ENCODE assay signal across 8 mouse cellular contexts in the genomic region with DNA sequence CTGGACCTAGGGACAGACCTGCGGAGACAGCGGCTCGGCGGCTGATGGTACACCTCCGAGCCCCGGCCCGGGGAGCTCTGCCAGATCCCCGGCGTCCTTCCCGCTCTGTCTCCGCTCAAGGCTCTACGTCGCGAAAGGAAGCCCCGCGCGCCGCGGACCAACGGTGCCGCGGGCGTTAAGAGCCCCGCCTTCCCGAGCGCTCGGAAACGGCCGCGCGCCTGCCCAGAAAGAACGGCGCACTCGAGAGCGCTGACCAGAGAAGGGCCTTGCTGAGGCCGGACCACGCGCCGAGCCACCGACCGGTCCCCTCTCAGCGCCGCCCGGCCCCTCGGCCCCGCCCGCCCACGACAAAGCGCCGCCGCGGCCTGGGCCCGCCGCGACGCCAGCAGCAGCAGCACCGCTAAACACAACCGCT. TPM values are rescaled to one million over a fixed set of nuclear protein-coding genes. Genes with fewer than 3 reads are reported as not detected.
A peak's percentile ranks its signal among the peaks of the same experiment; 100 is the strongest.
DNase-seq lines count a peak whose midpoint lies in the region; ATAC-seq and TF ChIP-seq lines count a peak whose summit lies in the region.

No protein-coding gene starts in this region.

- peaks cover 8% of the 10 kb centered on the region; the same call in 1 of the 2 replicates for H3K4me1 ChIP-seq in testis, adult 2 months (ENCODE audit: control insufficient read depth, insufficient read depth, low read length)
- peaks cover 40% of the 10 kb centered on the region for H3K4me1 ChIP-seq in liver, embryonic 15.5 days (replicated peaks)
- H3K4me1 ChIP-seq in small intestine, adult 2 months (ENCODE audit: control insufficient read depth, insufficient read depth, insufficient read length, low read length): peaks cover 6% of the 10 kb centered on the region; the same call in 1 of the 2 replicates

- peak overlapping the region; percentile 93 for H3K27ac ChIP-seq in testis, adult 2 months (ENCODE audit: control insufficient read depth, insufficient read depth, low read depth, low read length)
- H3K27ac ChIP-seq in liver, embryonic 15.5 days (replicated peaks): peak overlapping the region; percentile 98
- H3K27ac ChIP-seq in small intestine, adult 2 months (ENCODE audit: insufficient read depth, low read depth, low read length): peak overlapping the region; percentile 69

- WGBS in liver, embryonic 15.5 days (ENCODE audit: insufficient replicate concordance): under 1% methylated on average over 58 of the region's 58 CpGs
- under 1% methylated on average over 39 of the region's 58 CpGs for WGBS in small intestine, adult 2 months

- TF ChIP-seq CTCF in testis, adult 2 months (IDR thresholded peaks at IDR 0.05; ENCODE audit: control insufficient read depth, insufficient read depth, insufficient replicate concordance, low read depth, low read length): no peak
- TF ChIP-seq CTCF in small intestine, adult 2 months (IDR thresholded peaks at IDR 0.05; ENCODE audit: extremely low read depth, insufficient read length, insufficient replicate concordance, low read depth, low read length): no peak

- no peak for DNase-seq in frontal cortex, postnatal 14 days (ENCODE audit: low spot score in 2 of 2)
- no peak for DNase-seq in testis, postnatal 14 days (ENCODE audit: low spot score)
- no peak for DNase-seq in left cerebral cortex, postnatal 4 days

- peak overlapping the region; percentile 72 for H3K4me2 ChIP-seq in liver, embryonic 15.5 days

- intact Hi-C loops in left cerebral cortex, postnatal 4 days (cut with DNase I): no loop called here

- no peaks in the 10 kb centered on the region for H3K9me3 ChIP-seq in liver, embryonic 15.5 days (replicated peaks)

- peak; percentile 4; the same call in 1 of the 2 replicates for ATAC-seq in frontal cortex, adult (ENCODE audit: low TSS enrichment)
- peak; percentile 25 for ATAC-seq in granulocyte monocyte progenitor cell, adult 5-6 weeks (replicated peaks; ENCODE audit: poor library complexity, severe bottlenecking)
- ATAC-seq in liver, embryonic 15.5 days (ENCODE audit: insufficient read depth): peak; percentile 46

- peak overlapping the region; percentile 90 for H3K4me3 ChIP-seq in testis, adult 2 months (ENCODE audit: control insufficient read depth, low read depth, low read length)
- H3K4me3 ChIP-seq in liver, embryonic 15.5 days (replicated peaks): peak overlapping the region; percentile 95
- H3K4me3 ChIP-seq in small intestine, adult 2 months (ENCODE audit: low read depth, low read length): peak overlapping the region; percentile 69

- no peaks in the 10 kb centered on the region for H3K27me3 ChIP-seq in testis, adult 2 months (ENCODE audit: control insufficient read depth, insufficient read depth, low read length)
- H3K27me3 ChIP-seq in liver, embryonic 15.5 days: no peaks in the 10 kb centered on the region
- no peaks in the 10 kb centered on the region for H3K27me3 ChIP-seq in small intestine, adult 2 months (ENCODE audit: control insufficient read depth, insufficient read depth, low read length)

- no peak for TF ChIP-seq POLR2A in testis, adult 2 months (IDR thresholded peaks at IDR 0.05; ENCODE audit: control insufficient read depth, low read depth, low read length)
- TF ChIP-seq POLR2A in small intestine, adult 2 months (IDR thresholded peaks at IDR 0.05; ENCODE audit: low read depth, low read length): no peak

- H3K36me3 ChIP-seq in testis, adult 2 months (ENCODE audit: control insufficient read depth, insufficient read depth, low read length): no peaks in the 10 kb centered on the region; the same call in 1 of the 2 replicates
- H3K36me3 ChIP-seq in liver, embryonic 15.5 days (replicated peaks): peaks cover 38% of the 10 kb centered on the region
- peaks cover 13% of the 10 kb centered on the region; the same call in 1 of the 2 replicates for H3K36me3 ChIP-seq in small intestine, adult 2 months (ENCODE audit: control insufficient read depth, insufficient read depth, low read length)

- peak overlapping the region; percentile 94 for H3K9ac ChIP-seq in liver, embryonic 15.5 days

RNA-seq across cellular contexts. Expression of gene Ep400, which starts 0.5 kb away (rescaled TPM):
- 196 and 227 TPM in 2 replicates for polyA plus RNA-seq in testis, adult 2 months (2012; rRNA removed)
- 127 and 160 TPM in 2 replicates for total RNA-seq in granulocyte monocyte progenitor cell, adult 5-6 weeks (2014; fragmentation: Nextera tagmentation)
- 35.5 and 68.1 TPM in 2 replicates for total RNA-seq in granulocyte monocyte progenitor cell, adult 5-6 weeks (2017)
- polyA plus RNA-seq in liver, embryonic 15.5 days (2015; fragmentation: Nextera tagmentation; extraction: Ambion mirVana): 20.0 and 21.3 TPM in 2 replicates
- polyA plus RNA-seq in small intestine, adult 2 months (2012; rRNA removed): 21.8 and 45.0 TPM in 2 replicates
- total RNA-seq in left cerebral cortex, postnatal 4 days (2021): 100 to 1,000 TPM; 121 to 122 TPM

RNA-seq across cellular contexts. Expression of gene Pus1, which starts 10.4 kb away (rescaled TPM):
- 5.2 and 5.6 TPM in 2 replicates for polyA plus RNA-seq in testis, adult 2 months (2012; rRNA removed)
- 41.6 and 45.0 TPM in 2 replicates for total RNA-seq in granulocyte monocyte progenitor cell, adult 5-6 weeks (2014; fragmentation: Nextera tagmentation)
- total RNA-seq in granulocyte monocyte progenitor cell, adult 5-6 weeks (2017): 77.9 and 80.0 TPM in 2 replicates
- 28.9 and 33.2 TPM in 2 replicates for polyA plus RNA-seq in liver, embryonic 15.5 days (2015; fragmentation: Nextera tagmentation; extraction: Ambion mirVana)
- polyA plus RNA-seq in small intestine, adult 2 months (2012; rRNA removed): 12.9 and 22.2 TPM in 2 replicates
- total RNA-seq in left cerebral cortex, postnatal 4 days (2021): 10 to 100 TPM; 18.7 to 20.3 TPM

RNA-seq across cellular contexts. Expression of gene Ulk1, which starts 39.9 kb away (rescaled TPM):
- 15.4 and 16.1 TPM in 2 replicates for polyA plus RNA-seq in testis, adult 2 months (2012; rRNA removed)
- total RNA-seq in granulocyte monocyte progenitor cell, adult 5-6 weeks (2014; fragmentation: Nextera tagmentation): 17.2 and 27.2 TPM in 2 replicates
- total RNA-seq in granulocyte monocyte progenitor cell, adult 5-6 weeks (2017): 1.4 and 2.6 TPM in 2 replicates
- polyA plus RNA-seq in liver, embryonic 15.5 days (2015; fragmentation: Nextera tagmentation; extraction: Ambion mirVana): 11.6 and 15.2 TPM in 2 replicates
- 20.0 and 34.6 TPM in 2 replicates for polyA plus RNA-seq in small intestine, adult 2 months (2012; rRNA removed)
- 100 to 1,000 TPM in 1 of 2 experiments, 10 to 100 TPM in 1; 94.5 to 101 TPM for total RNA-seq in left cerebral cortex, postnatal 4 days (2021)
